Mouse (Mus musculus): ENCODE results near the gene Tagln2. TPM values are rescaled to one million over a fixed set of nuclear protein-coding genes. Genes with fewer than 3 reads are reported as not detected.

The Tagln2 gene
- total RNA-seq, 1 experiment: 131 TPM

DNA sequence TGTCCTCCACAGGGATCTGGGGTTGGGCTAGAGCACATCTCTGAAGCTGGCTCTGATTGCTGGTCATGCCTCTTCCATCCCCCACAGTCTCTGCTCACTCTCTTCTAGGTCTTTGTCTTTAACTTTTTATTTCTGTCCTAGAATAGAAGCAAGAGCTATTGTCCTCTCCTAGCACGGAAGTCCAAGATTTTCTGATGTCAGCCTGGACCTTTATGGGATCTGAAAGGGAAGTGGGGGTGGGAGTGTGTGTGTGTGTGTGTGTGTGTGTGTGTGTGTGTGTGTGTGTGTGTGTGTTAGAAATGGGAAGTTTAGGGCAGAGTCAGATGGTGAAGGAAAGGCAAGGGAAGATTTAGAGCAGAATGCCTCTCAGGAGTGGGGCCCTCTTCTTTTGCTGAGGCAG is 52.8 kb downstream of the Tagln2 start:
- no peak overlapping the region for H3K4me3 ChIP-seq (ENCODE audit: insufficient read depth in 1 of 2, low read depth in 1 of 2, low read length in 2 of 2, poor library complexity in 1 of 2, severe bottlenecking in 1 of 2)
- no peak overlapping the region for H3K27ac ChIP-seq (ENCODE audit: insufficient read depth, low read depth, low read length, poor library complexity, severe bottlenecking)
- TF ChIP-seq ZNF384 (IDR thresholded peaks at IDR 0.05; ENCODE audit: low read depth, low read length) (no peak), HCFC1 (IDR thresholded peaks at IDR 0.05; ENCODE audit: borderline replicate concordance, insufficient read depth, low read length) (no peak), ZC3H11A (IDR thresholded peaks at IDR 0.05; ENCODE audit: borderline replicate concordance, low read depth, low read length) (no peak), CHD2 (IDR thresholded peaks at IDR 0.05; ENCODE audit: low read depth, low read length) (no peak), MAFK (IDR thresholded peaks at IDR 0.05; ENCODE audit: insufficient read depth, low read depth, low read length) (no peak)
- no peaks in the 10 kb centered on the region for H3K9me3 ChIP-seq (ENCODE audit: control insufficient read depth, insufficient read depth, low read depth, low read length)
- H3K9ac ChIP-seq (ENCODE audit: insufficient read depth, low read depth, low read length, poor library complexity, severe bottlenecking): no peak overlapping the region
- peaks cover 2 to 9% of the 10 kb centered on the region in 2 experiments; a peak in 3 of 4 replicates for H3K4me1 ChIP-seq (ENCODE audit: control insufficient read depth in 2 of 2, insufficient read depth in 2 of 2, low read length in 2 of 2, poor library complexity in 1 of 2)
- no peak for DNase-seq (ENCODE audit: low read depth, low spot score)
- H3K36me3 ChIP-seq (ENCODE audit: control insufficient read depth, insufficient read depth, low read length, poor library complexity, severe bottlenecking): no peaks in the 10 kb centered on the region
- in situ Hi-C loops (cut with MboI; ENCODE audit: low sequenced_read_pairs in 2 of 2, unreplicated experiment in 2 of 2): no loop called here

DNA sequence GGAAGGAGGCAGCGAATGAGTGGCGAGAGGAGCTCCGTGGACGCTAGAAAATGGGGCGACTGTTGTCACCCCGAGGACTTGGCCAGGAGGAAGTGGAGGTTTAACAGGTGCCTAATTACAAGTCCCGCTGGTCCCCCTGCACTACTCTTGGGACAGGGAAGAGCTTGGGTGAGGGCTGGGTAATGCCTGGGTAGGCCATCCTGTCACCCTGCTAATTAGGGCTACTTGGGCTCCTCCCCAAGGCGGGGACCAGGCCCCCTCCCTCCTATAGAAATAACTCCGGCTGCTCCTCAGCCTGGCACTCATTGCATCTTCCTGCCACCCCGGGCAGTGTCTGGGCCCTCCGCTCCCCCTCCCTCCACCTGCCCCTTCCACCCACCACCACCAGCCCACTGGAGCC is 55.8 kb downstream of the Tagln2 start, which contains the start of gene Vsig8:
Vsig8 (plus strand) TSS at position 301 of the 400 bp plus-strand sequence.
- no peaks in the 10 kb centered on the region for H3K36me3 ChIP-seq (ENCODE audit: control insufficient read depth, insufficient read depth, low read length, poor library complexity, severe bottlenecking)
- no peak within 1 kb of the TSS for H3K4me3 ChIP-seq (ENCODE audit: insufficient read depth in 1 of 2, low read depth in 1 of 2, low read length in 2 of 2, poor library complexity in 1 of 2, severe bottlenecking in 1 of 2)
- no peaks in the 10 kb centered on the region for H3K4me1 ChIP-seq (ENCODE audit: control insufficient read depth in 2 of 2, insufficient read depth in 2 of 2, low read length in 2 of 2, poor library complexity in 1 of 2)
- no peak for DNase-seq (ENCODE audit: low read depth, low spot score)
- TF ChIP-seq CHD2 (IDR thresholded peaks at IDR 0.05; ENCODE audit: low read depth, low read length) (no peak), MAFK (IDR thresholded peaks at IDR 0.05; ENCODE audit: insufficient read depth, low read depth, low read length) (no peak), HCFC1 (IDR thresholded peaks at IDR 0.05; ENCODE audit: borderline replicate concordance, insufficient read depth, low read length) (no peak), ZC3H11A (IDR thresholded peaks at IDR 0.05; ENCODE audit: borderline replicate concordance, low read depth, low read length) (no peak), ZNF384 (IDR thresholded peaks at IDR 0.05; ENCODE audit: low read depth, low read length) (no peak)
- H3K9ac ChIP-seq (ENCODE audit: insufficient read depth, low read depth, low read length, poor library complexity, severe bottlenecking): no peak within 1 kb of the TSS
- H3K9me3 ChIP-seq (ENCODE audit: control insufficient read depth, insufficient read depth, low read depth, low read length): no peaks in the 10 kb centered on the region
- in situ Hi-C loops (cut with MboI; ENCODE audit: low sequenced_read_pairs in 2 of 2, unreplicated experiment in 2 of 2): no loop called here
- no peak within 1 kb of the TSS for H3K27ac ChIP-seq (ENCODE audit: insufficient read depth, low read depth, low read length, poor library complexity, severe bottlenecking)

Other genes with a start within 250 kb of the Tagln2 start
- 1.5 and 2.2 TPM in 2 replicates for gene Atp1a4, start 241.6 kb upstream of the Tagln2 start, total RNA-seq (2012; rRNA removed)
- gene Igsf8, start 238.4 kb upstream of the Tagln2 start, total RNA-seq (2012; rRNA removed): 43.5 and 108 TPM in 2 replicates
- gene Atp1a2, start 202.0 kb upstream of the Tagln2 start, total RNA-seq (2012; rRNA removed): 0.31 and 0.48 TPM in 2 replicates
- gene Kcnj9, start 170.7 kb upstream of the Tagln2 start, total RNA-seq (2012; rRNA removed): 1.2 and 1.7 TPM in 2 replicates
- gene Kcnj10, start 158.8 kb upstream of the Tagln2 start, total RNA-seq (2012; rRNA removed): 0.80 and 1.2 TPM in 2 replicates
- 25.4 and 25.6 TPM in 2 replicates for gene Pigm, start 123.5 kb upstream of the Tagln2 start, total RNA-seq (2012; rRNA removed)
- 1.6 and 2.7 TPM in 2 replicates for gene Slamf9, start 24.7 kb upstream of the Tagln2 start, total RNA-seq (2012; rRNA removed)
- 45.6 and 80.3 TPM in 2 replicates for gene Igsf9, start 18.3 kb upstream of the Tagln2 start, total RNA-seq (2012; rRNA removed)
- gene Cfap45, start 20.8 kb downstream of the Tagln2 start, total RNA-seq (2012; rRNA removed): 0.67 and 1.2 TPM in 2 replicates
- gene Vsig8, start 55.9 kb downstream of the Tagln2 start, total RNA-seq (2012; rRNA removed): 0.09 and 0.26 TPM in 2 replicates
- not detected in 2 replicates for gene Slamf8, start 90.5 kb downstream of the Tagln2 start, total RNA-seq (2012; rRNA removed)
- gene Fcrl6, start 102.5 kb downstream of the Tagln2 start, total RNA-seq (2012; rRNA removed): not detected in 2 replicates
- gene Dusp23, start 132.9 kb downstream of the Tagln2 start, total RNA-seq (2012; rRNA removed): 0.13 TPM in 1 of 2 replicates, not detected in the other
- not detected in 2 replicates for gene Crp, start 198.0 kb downstream of the Tagln2 start, total RNA-seq (2012; rRNA removed)

Data from ES-E14 (cell line).